Mouse (Mus musculus) limb, embryonic 13.5 days (tissue): ENCODE data around the gene Cul9. TPM values are rescaled to one million over a fixed set of nuclear protein-coding genes. Genes with fewer than 3 reads are reported as not detected.
"Not testable (repeated sequence)": the region's sequence is repeated elsewhere in the genome, so short reads cannot be mapped to it uniquely, and the experiment has no call there.

Source experiments
- ATAC-seq: fragments of 200-750 bp; cut with Nextera tagmentation; 2 replicates; pipeline ENCODE4 v1.8.0; 2017; ENCODE audit warnings: low read depth, moderate number of reproducible peaks, moderate TSS enrichment; ENCODE audit not compliant: low FRiP score
- H3K27ac ChIP-seq: fragments of 300-500 bp; sonication (generic); 2 replicates; pipeline ENCODE4 v1.5.1; 2015; ENCODE audit warnings: inconsistent platforms, mild to moderate bottlenecking, moderate library complexity
- H3K27me3 ChIP-seq: fragments of 300-500 bp; sonication (generic); 2 replicates; pipeline ENCODE4 v1.6.1; 2015; ENCODE audit warnings: mild to moderate bottlenecking, inconsistent platforms
- H3K36me3 ChIP-seq: fragments of 300-500 bp; sonication (generic); 2 replicates; pipeline ENCODE4 v1.6.1; 2015; ENCODE audit warnings: inconsistent platforms, mild to moderate bottlenecking, moderate library complexity
- H3K4me1 ChIP-seq: fragments of 300-500 bp; sonication (generic); 2 replicates; pipeline ENCODE4 v1.6.1; 2015; ENCODE audit warnings: inconsistent platforms
- H3K4me2 ChIP-seq: fragments of 300-500 bp; sonication (generic); replicated peaks from 2 replicates; pipeline ENCODE4 v1.6.1; 2015; ENCODE audit warnings: inconsistent platforms, mild to moderate bottlenecking, moderate library complexity
- H3K4me3 ChIP-seq: fragments of 300-500 bp; sonication (generic); 2 replicates; pipeline ENCODE4 v1.5.1; 2015; ENCODE audit warnings: moderate library complexity, mild to moderate bottlenecking, inconsistent platforms
- H3K9ac ChIP-seq: fragments of 300-500 bp; sonication (generic); 2 replicates; pipeline ENCODE4 v1.6.1; 2015; ENCODE audit warnings: mild to moderate bottlenecking, inconsistent platforms
- H3K9me3 ChIP-seq: fragments of 300-500 bp; sonication (generic); 2 replicates; pipeline ENCODE4 v1.6.1; 2016; ENCODE audit warnings: inconsistent platforms
- WGBS: fragments of 180-500 bp; shearing (Covaris S2); methylation state at CpG from one replicate; pipeline ENCODE4 v1.1.7; 2015; 5-methylcytosine and 5-hydroxymethylcytosine counted together
- polyA plus RNA-seq: library from polyadenylated mRNA; unstranded; fragments of >200 nt; fragmentation: Nextera tagmentation; extraction: Ambion mirVana; gene quantifications from 2 replicates; pipeline ENCODE4 v1.2.1, GENCODE M21; 2015

Gene Cul9
- polyA plus RNA-seq, 1 experiment from 2014 or later = 12.4 TPM

- H3K27ac ChIP-seq, H3K4me3 ChIP-seq, H3K9ac ChIP-seq, H3K9me3 ChIP-seq, ATAC-seq, H3K4me1 ChIP-seq: not testable (repeated sequence)
- H3K4me2 ChIP-seq = peak overlapping the region; percentile 91
- peaks cover 35% of the 10 kb centered on the region for H3K27me3 ChIP-seq
- peaks cover 26% of the 10 kb centered on the region for H3K36me3 ChIP-seq
Observed at GRCm38 (mm10) chr17:46496081-46496480, 50.1 kb downstream of the Cul9 start.

- Histone ChIP-seq H3K4me3 (no peak overlapping the region), H3K36me3 (peaks cover 21% of the 10 kb centered on the region), H3K27me3 (peaks cover 36% of the 10 kb centered on the region), H3K9me3 (no peaks in the 10 kb centered on the region), H3K9ac (no peak overlapping the region), H3K4me1 (peaks cover 9% of the 10 kb centered on the region; the same call in 1 of the 2 replicates), H3K4me2 (no peak overlapping the region), H3K27ac (no peak overlapping the region)
- no peak for ATAC-seq
- 82% methylated on average over 5 of the region's 5 CpGs for WGBS
Observed at GRCm38 (mm10) chr17:46495486-46495885, 50.7 kb downstream of the Cul9 start.

GRCm38 (mm10) chr17:46487431-46487830 is 58.8 kb downstream of the Cul9 start, which contains the start of gene Ttbk1:
TSS of gene Ttbk1 (minus strand) at chr17:46487675.
- Histone ChIP-seq H3K27ac (no peak within 1 kb of the TSS), H3K27me3 (peaks cover 88% of the 10 kb centered on the region), H3K9me3 (no peaks in the 10 kb centered on the region), H3K4me1 (peaks cover 8% of the 10 kb centered on the region), H3K4me2 (peak within 1 kb of the TSS; percentile 73), H3K4me3 (peak within 1 kb of the TSS; percentile 51), H3K36me3 (no peaks in the 10 kb centered on the region), H3K9ac (peak within 1 kb of the TSS; percentile 55)
- 0% methylated on average over 3 of the region's 49 CpGs for WGBS
- no peak for ATAC-seq

- no peak for ATAC-seq
- H3K9ac ChIP-seq = peak overlapping the region; percentile 55
- peaks cover 8% of the 10 kb centered on the region for H3K4me1 ChIP-seq
- 3% methylated on average over 18 of the region's 22 CpGs for WGBS
- peaks cover 87% of the 10 kb centered on the region for H3K27me3 ChIP-seq
- no peaks in the 10 kb centered on the region for H3K9me3 ChIP-seq
- H3K4me2 ChIP-seq = peak overlapping the region; percentile 73
- peak overlapping the region; percentile 51 for H3K4me3 ChIP-seq
- H3K36me3 ChIP-seq = no peaks in the 10 kb centered on the region
- no peak overlapping the region for H3K27ac ChIP-seq
Observed at GRCm38 (mm10) chr17:46486995-46487394, 59.2 kb downstream of the Cul9 start.

- no peak for ATAC-seq
- Histone ChIP-seq H3K4me2 (no peak overlapping the region), H3K4me3 (no peak overlapping the region)
Observed at GRCm38 (mm10) chr17:46484461-46484875, 61.7 kb downstream of the Cul9 start.

GRCm38 (mm10) chr17:46484021-46484431 is 62.2 kb downstream of the Cul9 start:
- H3K4me2 ChIP-seq = peak overlapping the region; percentile 60
- H3K36me3 ChIP-seq = no peaks in the 10 kb centered on the region
- H3K27me3 ChIP-seq = peaks cover 80% of the 10 kb centered on the region
- H3K9me3 ChIP-seq = no peaks in the 10 kb centered on the region
- H3K9ac ChIP-seq = no peak overlapping the region
- H3K4me1 ChIP-seq = peaks cover 8% of the 10 kb centered on the region
- peak overlapping the region; percentile 30 for H3K4me3 ChIP-seq
- whole genome bisulfite sequencing = 3% methylated on average over 13 of the region's 13 CpGs
- H3K27ac ChIP-seq = no peak overlapping the region
- no peak for ATAC-seq

More at GRCm38 (mm10) chr17:46484461-46484875, 61.7 kb downstream of the Cul9 start:
- whole genome bisulfite sequencing = 16% methylated on average over 6 of the region's 6 CpGs
- Histone ChIP-seq H3K9ac (no peak overlapping the region), H3K4me1 (peaks cover 8% of the 10 kb centered on the region), H3K9me3 (no peaks in the 10 kb centered on the region), H3K36me3 (no peaks in the 10 kb centered on the region), H3K27me3 (peaks cover 82% of the 10 kb centered on the region), H3K27ac (no peak overlapping the region)

GRCm38 (mm10) chr17:46483561-46484001 is 62.6 kb downstream of the Cul9 start:
- Histone ChIP-seq H3K27me3 (peaks cover 80% of the 10 kb centered on the region), H3K4me2 (peak overlapping the region; percentile 60), H3K4me1 (peaks cover 8% of the 10 kb centered on the region), H3K27ac (no peak overlapping the region), H3K9ac (0 out of 2 replicates have a peak overlapping the region, but pooled peaks have one; percentile 48), H3K9me3 (no peaks in the 10 kb centered on the region), H3K36me3 (no peaks in the 10 kb centered on the region), H3K4me3 (peak overlapping the region; percentile 30)
- ATAC-seq = peak; percentile 29; the same call in 1 of the 2 replicates
- WGBS = 1% methylated on average over 15 of the region's 16 CpGs

GRCm38 (mm10) chr17:46477286-46477685 is 68.9 kb downstream of the Cul9 start:
- ATAC-seq = no peak
- WGBS = 87% methylated on average over 15 of the region's 15 CpGs
- Histone ChIP-seq H3K36me3 (no peaks in the 10 kb centered on the region), H3K9me3 (no peaks in the 10 kb centered on the region), H3K27ac (no peak overlapping the region), H3K4me1 (no peaks in the 10 kb centered on the region), H3K4me3 (no peak overlapping the region), H3K9ac (no peak overlapping the region), H3K27me3 (peaks cover 31% of the 10 kb centered on the region), H3K4me2 (no peak overlapping the region)

- WGBS = 64% methylated on average over 8 of the region's 8 CpGs
- no peak overlapping the region for H3K27ac ChIP-seq
- H3K27me3 ChIP-seq = peaks cover 25% of the 10 kb centered on the region
Observed at GRCm38 (mm10) chr17:46476601-46477000, 69.6 kb downstream of the Cul9 start.

GRCm38 (mm10) chr17:46467830-46468229 is 78.4 kb downstream of the Cul9 start:
- no peak overlapping the region for H3K4me2 ChIP-seq
- WGBS = 64% methylated on average over 9 of the region's 9 CpGs
- H3K4me1 ChIP-seq = 0 out of 2 replicates have a peak, but pooled peaks cover 4% of the 10 kb centered on the region
- no peaks in the 10 kb centered on the region for H3K9me3 ChIP-seq
- no peak overlapping the region for H3K4me3 ChIP-seq
- no peak for ATAC-seq
- H3K27ac ChIP-seq = no peak overlapping the region
- no peak overlapping the region; the same call in 1 of the 2 replicates for H3K9ac ChIP-seq
- peaks cover 6% of the 10 kb centered on the region; the same call in 1 of the 2 replicates for H3K27me3 ChIP-seq
- H3K36me3 ChIP-seq = no peaks in the 10 kb centered on the region

More at GRCm38 (mm10) chr17:46476601-46477000, 69.6 kb downstream of the Cul9 start:
- H3K9me3 ChIP-seq = no peaks in the 10 kb centered on the region
- no peaks in the 10 kb centered on the region for H3K36me3 ChIP-seq
- no peak overlapping the region for H3K4me3 ChIP-seq
- no peaks in the 10 kb centered on the region for H3K4me1 ChIP-seq
- no peak for ATAC-seq
- H3K9ac ChIP-seq = no peak overlapping the region
- no peak overlapping the region for H3K4me2 ChIP-seq

GRCm38 (mm10) chr17:46462226-46462625 is 84.0 kb downstream of the Cul9 start:
- no peak overlapping the region for H3K4me2 ChIP-seq
- H3K27ac ChIP-seq = no peak overlapping the region
- no peak overlapping the region for H3K9ac ChIP-seq
- WGBS = 87% methylated on average over 5 of the region's 5 CpGs
- no peaks in the 10 kb centered on the region for H3K9me3 ChIP-seq
- H3K4me3 ChIP-seq = no peak overlapping the region
- peaks cover 13% of the 10 kb centered on the region for H3K4me1 ChIP-seq
- ATAC-seq = no peak
- no peaks in the 10 kb centered on the region for H3K36me3 ChIP-seq
- peaks cover 60% of the 10 kb centered on the region for H3K27me3 ChIP-seq

GRCm38 (mm10) chr17:46461347-46461746 is 84.8 kb downstream of the Cul9 start:
- no peaks in the 10 kb centered on the region for H3K9me3 ChIP-seq
- peaks cover 13% of the 10 kb centered on the region for H3K4me1 ChIP-seq
- no peak for ATAC-seq
- H3K36me3 ChIP-seq = no peaks in the 10 kb centered on the region
- H3K27ac ChIP-seq = no peak overlapping the region
- H3K9ac ChIP-seq = peak overlapping the region; percentile 65; the same call in 1 of the 2 replicates
- peak overlapping the region; percentile 37 for H3K4me3 ChIP-seq
- WGBS = 14% methylated on average over 8 of the region's 8 CpGs
- peak overlapping the region; percentile 64 for H3K4me2 ChIP-seq
- peaks cover 69% of the 10 kb centered on the region for H3K27me3 ChIP-seq

- H3K27me3 ChIP-seq = peaks cover 75% of the 10 kb centered on the region
- 0% methylated on average over 23 of the region's 32 CpGs for WGBS
- H3K4me1 ChIP-seq = peaks cover 16% of the 10 kb centered on the region
- peak overlapping the region; percentile 65 for H3K9ac ChIP-seq
- no peak overlapping the region for H3K27ac ChIP-seq
- H3K4me3 ChIP-seq = peak overlapping the region; percentile 37
- H3K4me2 ChIP-seq = peak overlapping the region; percentile 64
- H3K36me3 ChIP-seq = no peaks in the 10 kb centered on the region
- 0 out of 2 replicates have a peak, but pooled peaks have one; percentile 48 for ATAC-seq
- H3K9me3 ChIP-seq = no peaks in the 10 kb centered on the region
Observed at GRCm38 (mm10) chr17:46460673-46461072, 85.5 kb downstream of the Cul9 start.
